Mouse (Mus musculus) midbrain, embryonic 10.5 days (tissue): ENCODE measurements around the gene Foxa2. TPM values are rescaled to one million over a fixed set of nuclear protein-coding genes. Genes with fewer than 3 reads are reported as not detected.

Experiments used
- DNase-seq: peaks from one replicate; pipeline ENCODE4 v3.0.0-alpha.2; 2017; ENCODE audit warnings: low spot score
- H3K27ac ChIP-seq: fragments of 300-500 bp; sonication (generic); replicated peaks from 2 replicates; pipeline ENCODE4 v1.5.1; 2016; ENCODE audit warnings: mild to moderate bottlenecking
- H3K27me3 ChIP-seq: fragments of 300-500 bp; sonication (generic); 2 replicates; pipeline ENCODE4 v1.6.1; 2016; ENCODE audit warnings: low read depth, mild to moderate bottlenecking; ENCODE audit not compliant: poor library complexity, severe bottlenecking
- H3K36me3 ChIP-seq: fragments of 300-500 bp; sonication (generic); 2 replicates; pipeline ENCODE4 v1.6.1; 2016; ENCODE audit warnings: mild to moderate bottlenecking, moderate library complexity
- H3K4me1 ChIP-seq: fragments of 300-500 bp; sonication (generic); 2 replicates; pipeline ENCODE4 v1.6.1; 2016
- H3K4me3 ChIP-seq: fragments of 300-500 bp; sonication (generic); 2 replicates; pipeline ENCODE4 v1.5.1; 2016; ENCODE audit warnings: mild to moderate bottlenecking, moderate library complexity
- H3K9me3 ChIP-seq: fragments of 300-500 bp; sonication (generic); replicated peaks from 2 replicates; pipeline ENCODE4 v1.6.1; 2016; ENCODE audit warnings: mild to moderate bottlenecking
- WGBS: fragments of 180-500 bp; shearing (Covaris S2); methylation state at CpG from one replicate; pipeline ENCODE4 v1.1.7; 2016; 5-methylcytosine and 5-hydroxymethylcytosine counted together
- microRNA-seq: library from miRNA; unstranded; fragments of <30 nt; microRNA quantifications from one replicate; pipeline ENCODE4, GENCODE M21; 2017
- polyA plus RNA-seq: library from polyadenylated mRNA; unstranded; fragments of >200 nt; fragmentation: Nextera tagmentation; extraction: Ambion mirVana; gene quantifications from 2 replicates; pipeline ENCODE4 v1.2.1, GENCODE M21; 2016

Gene Foxa2
- polyA plus RNA-seq, 1 experiment from 2014 or later = 12.1 TPM

GRCm38 (mm10) chr2:148013382-148013781, 33.4 kb downstream of the Foxa2 start:
- Histone ChIP-seq H3K27ac (no peak overlapping the region), H3K9me3 (no peaks in the 10 kb centered on the region), H3K27me3 (peaks cover 22% of the 10 kb centered on the region), H3K4me3 (no peak overlapping the region), H3K36me3 (peaks cover 24% of the 10 kb centered on the region), H3K4me1 (no peaks in the 10 kb centered on the region)
- no peak for DNase-seq
- WGBS = 74% methylated on average over 3 of the region's 3 CpGs

- no peak overlapping the region for H3K4me3 ChIP-seq
- DNase-seq = no peak
- H3K4me1 ChIP-seq = 0 out of 2 replicates have a peak, but pooled peaks cover 6% of the 10 kb centered on the region
- H3K27ac ChIP-seq = no peak overlapping the region
- H3K36me3 ChIP-seq = peaks cover 24% of the 10 kb centered on the region
- H3K27me3 ChIP-seq = no peaks in the 10 kb centered on the region
- no peaks in the 10 kb centered on the region for H3K9me3 ChIP-seq
- 93% methylated on average over 4 of the region's 4 CpGs for WGBS
Observed at GRCm38 (mm10) chr2:148009049-148009448, 37.7 kb downstream of the Foxa2 start.

GRCm38 (mm10) chr2:148004554-148005521, 41.9 kb downstream of the Foxa2 start:
- Histone ChIP-seq H3K4me3 (no peak overlapping the region), H3K4me1 (0 out of 2 replicates have a peak, but pooled peaks cover 6% of the 10 kb centered on the region), H3K36me3 (peaks cover 12% of the 10 kb centered on the region), H3K27ac (no peak overlapping the region), H3K27me3 (no peaks in the 10 kb centered on the region), H3K9me3 (no peaks in the 10 kb centered on the region)
- 68% methylated on average over 7 of the region's 7 CpGs for WGBS
- DNase-seq = no peak

- Histone ChIP-seq H3K36me3 (no peaks in the 10 kb centered on the region), H3K4me3 (no peak overlapping the region), H3K27ac (no peak overlapping the region), H3K4me1 (0 out of 2 replicates have a peak, but pooled peaks cover 6% of the 10 kb centered on the region), H3K27me3 (no peaks in the 10 kb centered on the region), H3K9me3 (no peaks in the 10 kb centered on the region)
- no peak for DNase-seq
- WGBS = 90% methylated on average over 3 of the region's 3 CpGs
Observed at GRCm38 (mm10) chr2:148003511-148003910, 43.3 kb downstream of the Foxa2 start.

- 85% methylated on average over 10 of the region's 10 CpGs for WGBS
Observed at GRCm38 (mm10) chr2:147998206-147998966, 48.4 kb downstream of the Foxa2 start.

GRCm38 (mm10) chr2:147996781-147997180, 50.0 kb downstream of the Foxa2 start:
- DNase-seq = no peak
- H3K36me3 ChIP-seq = no peaks in the 10 kb centered on the region
- no peak overlapping the region for H3K27ac ChIP-seq
- H3K4me3 ChIP-seq = no peak overlapping the region
- no peaks in the 10 kb centered on the region for H3K27me3 ChIP-seq
- H3K4me1 ChIP-seq = no peaks in the 10 kb centered on the region
- no peaks in the 10 kb centered on the region for H3K9me3 ChIP-seq

More at GRCm38 (mm10) chr2:147998206-147998966, 48.4 kb downstream of the Foxa2 start:
- no peaks in the 10 kb centered on the region for H3K9me3 ChIP-seq
- H3K4me1 ChIP-seq = no peaks in the 10 kb centered on the region
- H3K27ac ChIP-seq = no peak overlapping the region
- no peak for DNase-seq
- H3K36me3 ChIP-seq = no peaks in the 10 kb centered on the region
- no peaks in the 10 kb centered on the region for H3K27me3 ChIP-seq
- H3K4me3 ChIP-seq = no peak overlapping the region

GRCm38 (mm10) chr2:147993821-147994220, 52.9 kb downstream of the Foxa2 start:
- Histone ChIP-seq H3K4me1 (no peaks in the 10 kb centered on the region), H3K27ac (no peak overlapping the region), H3K36me3 (no peaks in the 10 kb centered on the region), H3K9me3 (no peaks in the 10 kb centered on the region), H3K27me3 (peaks cover 7% of the 10 kb centered on the region; the same call in 1 of the 2 replicates), H3K4me3 (no peak overlapping the region)
- WGBS = 78% methylated on average over 4 of the region's 4 CpGs
- DNase-seq = no peak

GRCm38 (mm10) chr2:147992935-147993679, 53.7 kb downstream of the Foxa2 start:
- 94% methylated on average over 10 of the region's 10 CpGs for WGBS
- Histone ChIP-seq H3K4me3 (no peak overlapping the region), H3K27ac (no peak overlapping the region), H3K4me1 (no peaks in the 10 kb centered on the region), H3K9me3 (no peaks in the 10 kb centered on the region), H3K27me3 (peaks cover 7% of the 10 kb centered on the region; the same call in 1 of the 2 replicates), H3K36me3 (no peaks in the 10 kb centered on the region)
- DNase-seq = no peak

Small RNA genes within 50 kb of the gene (microRNA-seq; reads per million reads assigned to microRNA genes)
- gene Gm27420 = not detected
